Mouse (Mus musculus): ENCODE measurements around the gene Ch25h. TPM values are rescaled to one million over a fixed set of nuclear protein-coding genes. Genes with fewer than 3 reads are reported as not detected.

The Ch25h gene
- polyA plus RNA-seq, 1 experiment from 2014 or later: 0.75 TPM

- Histone ChIP-seq H3K4me3 (ENCODE audit: low read depth, low read length) (no peak overlapping the region), H3K4me1 (replicated peaks; ENCODE audit: control insufficient read depth, insufficient read depth, low read length) (no peaks in the 10 kb centered on the region), H3K27ac (ENCODE audit: low read depth, low read length) (no peak overlapping the region), H3K9ac (ENCODE audit: low read length) (no peak overlapping the region), H3K27me3 (ENCODE audit: control insufficient read depth, insufficient read depth, low read length) (no peaks in the 10 kb centered on the region), H3K4me2 (ENCODE audit: low read depth, low read length, severe bottlenecking) (no peak overlapping the region), H3K9me3 (ENCODE audit: control insufficient read depth, low read length) (no peaks in the 10 kb centered on the region), H3K36me3 (ENCODE audit: control insufficient read depth, insufficient read depth, low read length) (no peaks in the 10 kb centered on the region; the same call in 1 of the 2 replicates)
- WGBS: 83% methylated on average over 4 of the region's 4 CpGs
- DNase-seq (ENCODE audit: low spot score) (no peak), ATAC-seq (replicated peaks; ENCODE audit: low FRiP score) (no peak)
These were observed 18.9 kb upstream of the Ch25h start for GRCm38 (mm10) chr19:34493859-34494258.

GRCm38 (mm10) chr19:34483547-34483946 lies 8.6 kb upstream of the Ch25h start:
- H3K27me3 ChIP-seq (ENCODE audit: control insufficient read depth, insufficient read depth, low read length): no peaks in the 10 kb centered on the region
- no peaks in the 10 kb centered on the region for H3K4me1 ChIP-seq (replicated peaks; ENCODE audit: control insufficient read depth, insufficient read depth, low read length)
- H3K36me3 ChIP-seq (ENCODE audit: control insufficient read depth, insufficient read depth, low read length): no peaks in the 10 kb centered on the region
- H3K9me3 ChIP-seq (ENCODE audit: control insufficient read depth, low read length): no peaks in the 10 kb centered on the region
- 18% methylated on average over 4 of the region's 4 CpGs for WGBS
- H3K27ac ChIP-seq (ENCODE audit: low read depth, low read length): no peak overlapping the region
- no peak overlapping the region for H3K4me2 ChIP-seq (ENCODE audit: low read depth, low read length, severe bottlenecking)
- H3K9ac ChIP-seq (ENCODE audit: low read length): no peak overlapping the region
- no peak for DNase-seq (ENCODE audit: low spot score)
- H3K4me3 ChIP-seq (ENCODE audit: low read depth, low read length): no peak overlapping the region
- no peak for ATAC-seq (replicated peaks; ENCODE audit: low FRiP score)

- peak overlapping the region; percentile 97 for H3K4me2 ChIP-seq (ENCODE audit: low read depth, low read length, severe bottlenecking)
- H3K4me1 ChIP-seq (replicated peaks; ENCODE audit: control insufficient read depth, insufficient read depth, low read length): peaks cover 5% of the 10 kb centered on the region; the same call in 1 of the 2 replicates
- H3K9me3 ChIP-seq (ENCODE audit: control insufficient read depth, low read length): no peaks in the 10 kb centered on the region
- DNase-seq (ENCODE audit: low spot score) (peak; percentile 53), ATAC-seq (replicated peaks; ENCODE audit: low FRiP score) (peak; percentile 78)
- 7% methylated on average over 49 of the region's 49 CpGs for WGBS
- H3K27ac ChIP-seq (ENCODE audit: low read depth, low read length): no peak overlapping the region
- H3K36me3 ChIP-seq (ENCODE audit: control insufficient read depth, insufficient read depth, low read length): no peaks in the 10 kb centered on the region
- peak overlapping the region; percentile 51 for H3K4me3 ChIP-seq (ENCODE audit: low read depth, low read length)
- H3K9ac ChIP-seq (ENCODE audit: low read length): peak overlapping the region; percentile 39
- peaks cover 22% of the 10 kb centered on the region for H3K27me3 ChIP-seq (ENCODE audit: control insufficient read depth, insufficient read depth, low read length)
These were observed 555 bp downstream of the Ch25h start for GRCm38 (mm10) chr19:34474228-34474990.

- Histone ChIP-seq H3K9me3 (ENCODE audit: control insufficient read depth, low read length) (no peaks in the 10 kb centered on the region), H3K4me1 (replicated peaks; ENCODE audit: control insufficient read depth, insufficient read depth, low read length) (peaks cover 8% of the 10 kb centered on the region; the same call in 1 of the 2 replicates), H3K27ac (ENCODE audit: low read depth, low read length) (no peak overlapping the region), H3K27me3 (ENCODE audit: control insufficient read depth, insufficient read depth, low read length) (peaks cover 19% of the 10 kb centered on the region), H3K9ac (ENCODE audit: low read length) (no peak overlapping the region), H3K4me3 (ENCODE audit: low read depth, low read length) (no peak overlapping the region), H3K4me2 (ENCODE audit: low read depth, low read length, severe bottlenecking) (no peak overlapping the region), H3K36me3 (ENCODE audit: control insufficient read depth, insufficient read depth, low read length) (no peaks in the 10 kb centered on the region)
- 84% methylated on average over 2 of the region's 2 CpGs for WGBS
- DNase-seq (ENCODE audit: low spot score): no peak
- no peak for ATAC-seq (replicated peaks; ENCODE audit: low FRiP score)
These were observed 3.3 kb downstream of the Ch25h start for GRCm38 (mm10) chr19:34471703-34472102.

GRCm38 (mm10) chr19:34468794-34469193 lies 6.2 kb downstream of the Ch25h start:
- 52% methylated on average over 3 of the region's 3 CpGs for WGBS

GRCm38 (mm10) chr19:34468216-34468615 lies 6.7 kb downstream of the Ch25h start:
- H3K4me2 ChIP-seq (ENCODE audit: low read depth, low read length, severe bottlenecking): no peak overlapping the region

More at GRCm38 (mm10) chr19:34468794-34469193, 6.2 kb downstream of the Ch25h start:
- no peak for DNase-seq (ENCODE audit: low spot score)
- no peak for ATAC-seq (replicated peaks; ENCODE audit: low FRiP score)
- Histone ChIP-seq H3K4me1 (replicated peaks; ENCODE audit: control insufficient read depth, insufficient read depth, low read length) (peaks cover 3% of the 10 kb centered on the region; the same call in 1 of the 2 replicates), H3K4me2 (ENCODE audit: low read depth, low read length, severe bottlenecking) (no peak overlapping the region), H3K9me3 (ENCODE audit: control insufficient read depth, low read length) (no peaks in the 10 kb centered on the region), H3K9ac (ENCODE audit: low read length) (no peak overlapping the region), H3K36me3 (ENCODE audit: control insufficient read depth, insufficient read depth, low read length) (no peaks in the 10 kb centered on the region), H3K27ac (ENCODE audit: low read depth, low read length) (no peak overlapping the region), H3K4me3 (ENCODE audit: low read depth, low read length) (no peak overlapping the region), H3K27me3 (ENCODE audit: control insufficient read depth, insufficient read depth, low read length) (peaks cover 2% of the 10 kb centered on the region)

GRCm38 (mm10) chr19:34464453-34464852 lies 10.5 kb downstream of the Ch25h start:
- Histone ChIP-seq H3K27ac (ENCODE audit: low read depth, low read length) (no peak overlapping the region), H3K4me3 (ENCODE audit: low read depth, low read length) (no peak overlapping the region), H3K36me3 (ENCODE audit: control insufficient read depth, insufficient read depth, low read length) (no peaks in the 10 kb centered on the region), H3K9ac (ENCODE audit: low read length) (no peak overlapping the region), H3K27me3 (ENCODE audit: control insufficient read depth, insufficient read depth, low read length) (no peaks in the 10 kb centered on the region), H3K9me3 (ENCODE audit: control insufficient read depth, low read length) (no peaks in the 10 kb centered on the region), H3K4me2 (ENCODE audit: low read depth, low read length, severe bottlenecking) (no peak overlapping the region), H3K4me1 (replicated peaks; ENCODE audit: control insufficient read depth, insufficient read depth, low read length) (peaks cover 3% of the 10 kb centered on the region; the same call in 1 of the 2 replicates)
- no peak for DNase-seq (ENCODE audit: low spot score)
- ATAC-seq (replicated peaks; ENCODE audit: low FRiP score): no peak
- 69% methylated on average over 3 of the region's 3 CpGs for WGBS

More at GRCm38 (mm10) chr19:34468216-34468615, 6.7 kb downstream of the Ch25h start:
- H3K4me3 ChIP-seq (ENCODE audit: low read depth, low read length): no peak overlapping the region
- H3K4me1 ChIP-seq (replicated peaks; ENCODE audit: control insufficient read depth, insufficient read depth, low read length): peaks cover 3% of the 10 kb centered on the region; the same call in 1 of the 2 replicates
- no peak for ATAC-seq (replicated peaks; ENCODE audit: low FRiP score)
- H3K27me3 ChIP-seq (ENCODE audit: control insufficient read depth, insufficient read depth, low read length): no peaks in the 10 kb centered on the region; the same call in 1 of the 2 replicates
- WGBS: 32% methylated on average over 6 of the region's 6 CpGs
- no peak for DNase-seq (ENCODE audit: low spot score)
- no peak overlapping the region for H3K27ac ChIP-seq (ENCODE audit: low read depth, low read length)
- H3K9me3 ChIP-seq (ENCODE audit: control insufficient read depth, low read length): no peaks in the 10 kb centered on the region
- no peaks in the 10 kb centered on the region for H3K36me3 ChIP-seq (ENCODE audit: control insufficient read depth, insufficient read depth, low read length)
- no peak overlapping the region for H3K9ac ChIP-seq (ENCODE audit: low read length)

- Histone ChIP-seq H3K27me3 (ENCODE audit: control insufficient read depth, insufficient read depth, low read length) (no peaks in the 10 kb centered on the region), H3K9me3 (ENCODE audit: control insufficient read depth, low read length) (no peaks in the 10 kb centered on the region), H3K4me2 (ENCODE audit: low read depth, low read length, severe bottlenecking) (no peak overlapping the region), H3K36me3 (ENCODE audit: control insufficient read depth, insufficient read depth, low read length) (no peaks in the 10 kb centered on the region), H3K4me1 (replicated peaks; ENCODE audit: control insufficient read depth, insufficient read depth, low read length) (no peaks in the 10 kb centered on the region), H3K27ac (ENCODE audit: low read depth, low read length) (no peak overlapping the region), H3K4me3 (ENCODE audit: low read depth, low read length) (no peak overlapping the region), H3K9ac (ENCODE audit: low read length) (no peak overlapping the region)
- WGBS: 89% methylated on average over 1 of the region's 1 CpGs
- ATAC-seq (replicated peaks; ENCODE audit: low FRiP score) (no peak), DNase-seq (ENCODE audit: low spot score) (no peak)
These were observed 13.4 kb downstream of the Ch25h start for GRCm38 (mm10) chr19:34461451-34462019.

All from forebrain, embryonic 11.5 days (tissue).